Mouse (Mus musculus) stomach, embryonic 14.5 days (tissue): ENCODE data around the gene Apold1. TPM values are rescaled to one million over a fixed set of nuclear protein-coding genes. Genes with fewer than 3 reads are reported as not detected.

Experiments
- ATAC-seq: fragments of 200-750 bp; cut with Nextera tagmentation; 2 replicates; pipeline ENCODE4 v1.8.0; 2017; ENCODE audit warnings: low read depth, moderate TSS enrichment; ENCODE audit not compliant: insufficient number of reproducible peaks, insufficient read depth, low FRiP score
- H3K27ac ChIP-seq: fragments of 300-500 bp; sonication (generic); 2 replicates; pipeline ENCODE4 v1.5.1; 2014; ENCODE audit warnings: mild to moderate bottlenecking, low read length, moderate library complexity, mixed read lengths
- H3K27me3 ChIP-seq: fragments of 300-500 bp; sonication (generic); 2 replicates; pipeline ENCODE4 v1.6.1; 2014; ENCODE audit warnings: low read length, control low read depth, mixed read lengths; ENCODE audit not compliant: control insufficient read depth, insufficient read depth
- H3K36me3 ChIP-seq: fragments of 300-500 bp; sonication (generic); 2 replicates; pipeline ENCODE4 v1.6.1; 2014; ENCODE audit warnings: mild to moderate bottlenecking, control low read depth, low read length, moderate library complexity, mixed read lengths; ENCODE audit not compliant: control insufficient read depth, insufficient read depth
- H3K4me1 ChIP-seq: fragments of 300-500 bp; sonication (generic); 2 replicates; pipeline ENCODE4 v1.6.1; 2014; ENCODE audit warnings: low read length, control low read depth, mixed read lengths; ENCODE audit not compliant: control insufficient read depth, insufficient read depth
- H3K4me2 ChIP-seq: fragments of 300-500 bp; sonication (generic); replicated peaks from 2 replicates; pipeline ENCODE4 v1.6.1; 2014; ENCODE audit warnings: low read depth, low read length, control low read depth
- H3K4me3 ChIP-seq: fragments of 300-500 bp; sonication (generic); 2 replicates; pipeline ENCODE4 v1.5.1; 2014; ENCODE audit warnings: low read depth, low read length, control low read depth
- H3K9ac ChIP-seq: fragments of 300-500 bp; sonication (generic); replicated peaks from 2 replicates; pipeline ENCODE4 v1.6.1; 2014; ENCODE audit warnings: low read depth, mild to moderate bottlenecking, control low read depth, low read length, moderate library complexity, mixed read lengths
- H3K9me3 ChIP-seq: fragments of 300-500 bp; sonication (generic); 2 replicates; pipeline ENCODE4 v1.6.1; 2016; ENCODE audit warnings: low read depth, low read length, control low read depth; ENCODE audit not compliant: control insufficient read depth
- WGBS: fragments of 180-500 bp; shearing (Covaris S2); extraction: QIAGEN DNeasy Blood & Tissue Kit; methylation state at CpG from one replicate; pipeline ENCODE4 v1.1.7; 2014; 5-methylcytosine and 5-hydroxymethylcytosine counted together
- polyA plus RNA-seq: library from polyadenylated mRNA; unstranded; fragments of >200 nt; fragmentation: Nextera tagmentation; extraction: Ambion mirVana; gene quantifications from 2 replicates; pipeline ENCODE4 v1.2.1, GENCODE M21; 2014

Gene Apold1
- polyA plus RNA-seq, 1 experiment from 2014 or later: 4.0 TPM

DNA sequence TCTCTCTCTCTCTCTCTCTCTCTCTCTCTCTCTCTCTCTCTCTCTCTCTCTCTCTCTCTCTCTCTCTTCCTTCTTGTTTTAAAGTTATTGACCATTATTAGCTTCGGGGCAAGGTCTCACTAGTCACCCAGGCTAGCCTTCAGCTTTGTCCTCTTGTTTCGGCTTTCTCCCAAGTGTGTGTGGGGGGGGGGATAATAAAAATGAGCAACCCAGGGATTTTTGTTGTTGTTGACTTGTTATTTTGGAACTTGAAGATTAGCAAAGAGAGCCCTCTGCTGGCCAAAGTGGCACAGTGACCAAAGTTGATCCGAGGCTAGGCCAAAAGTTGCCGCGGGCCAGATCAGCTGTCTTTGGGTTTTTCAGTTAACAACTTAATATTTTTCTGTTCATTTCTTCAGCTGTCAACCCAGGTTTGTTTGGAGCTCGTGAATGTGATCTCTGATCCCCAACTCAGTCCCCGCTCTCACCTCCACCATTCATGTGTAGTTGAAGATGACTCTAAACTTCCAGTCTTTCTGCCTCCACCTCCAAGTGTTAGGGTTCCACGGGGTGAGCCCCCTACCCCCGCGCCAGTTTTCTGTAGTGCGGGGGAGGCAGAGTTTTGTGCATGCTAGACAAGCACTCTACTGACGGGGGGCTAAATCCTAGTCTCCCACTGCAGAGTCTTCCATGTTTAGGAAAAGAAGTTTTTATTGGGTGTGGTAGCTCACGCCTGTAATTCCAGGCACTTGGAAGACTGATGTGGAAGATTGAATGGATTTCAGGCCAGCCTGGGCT, 34.0 kb upstream of the Apold1 start:
- whole genome bisulfite sequencing: 50% methylated on average over 13 of the region's 13 CpGs
- Histone ChIP-seq H3K4me1 (0 out of 2 replicates have a peak, but pooled peaks cover 6% of the 10 kb centered on the region), H3K36me3 (peaks cover 4% of the 10 kb centered on the region; the same call in 1 of the 2 replicates), H3K27me3 (no peaks in the 10 kb centered on the region), H3K4me2 (no peak overlapping the region), H3K27ac (no peak overlapping the region), H3K9me3 (no peaks in the 10 kb centered on the region), H3K9ac (no peak overlapping the region), H3K4me3 (no peak overlapping the region)
- ATAC-seq: no peak

DNA sequence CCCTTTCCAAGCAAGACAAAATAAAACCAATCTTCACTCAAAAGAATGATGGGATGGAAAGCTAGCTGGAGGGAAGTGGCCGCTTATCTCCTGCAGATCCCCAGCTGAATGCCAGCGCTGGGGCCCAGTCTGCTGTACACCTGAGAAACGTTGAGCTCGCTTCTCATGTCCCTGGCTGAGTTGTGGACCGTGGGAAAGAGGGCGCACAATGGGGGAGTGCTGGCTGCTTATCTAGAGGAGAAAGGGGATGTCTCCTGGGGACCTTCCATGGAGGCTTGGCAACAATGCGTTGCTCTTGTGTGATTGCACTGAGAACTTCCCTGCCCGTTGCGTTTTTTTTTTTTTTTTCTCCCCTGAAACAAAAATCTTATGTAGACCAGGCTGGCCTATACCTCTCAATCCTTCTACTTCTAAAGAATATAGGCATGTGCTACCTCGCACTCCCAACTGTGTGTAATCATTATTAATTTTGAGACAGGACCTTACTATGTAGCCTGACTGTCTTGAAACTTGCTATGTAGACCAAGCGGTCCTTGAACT, 32.9 kb upstream of the Apold1 start:
- no peak for ATAC-seq
- no peaks in the 10 kb centered on the region for H3K27me3 ChIP-seq
- no peak overlapping the region for H3K9ac ChIP-seq
- H3K27ac ChIP-seq: no peak overlapping the region
- H3K36me3 ChIP-seq: peaks cover 4% of the 10 kb centered on the region; the same call in 1 of the 2 replicates
- WGBS: 64% methylated on average over 11 of the region's 11 CpGs
- no peak overlapping the region for H3K4me2 ChIP-seq
- 0 out of 2 replicates have a peak, but pooled peaks cover 5% of the 10 kb centered on the region for H3K4me1 ChIP-seq
- H3K9me3 ChIP-seq: no peaks in the 10 kb centered on the region
- H3K4me3 ChIP-seq: no peak overlapping the region

DNA sequence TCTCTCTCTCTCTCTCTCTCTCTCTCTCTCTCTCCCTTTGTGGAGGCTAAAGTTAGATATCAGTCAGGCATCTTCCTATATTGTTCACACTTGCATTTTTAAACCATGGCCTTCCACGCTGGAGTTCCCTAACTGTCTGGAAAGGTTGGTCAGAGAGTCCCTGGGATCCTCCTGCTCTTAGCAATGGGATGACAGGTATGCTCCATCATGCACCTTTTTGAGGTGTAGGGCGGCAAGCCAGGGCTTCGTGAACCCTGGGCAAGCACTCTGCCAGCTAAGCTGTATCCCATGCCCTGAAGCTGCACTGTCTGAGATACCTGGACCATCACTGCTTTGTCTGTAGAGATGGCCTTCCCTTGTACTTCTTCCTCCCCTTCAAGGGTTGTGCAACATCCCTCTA, 32.3 kb upstream of the Apold1 start:
- WGBS: 89% methylated on average over 3 of the region's 3 CpGs
- no peaks in the 10 kb centered on the region for H3K4me1 ChIP-seq
- H3K4me2 ChIP-seq: no peak overlapping the region
- no peaks in the 10 kb centered on the region for H3K9me3 ChIP-seq
- peaks cover 4% of the 10 kb centered on the region; the same call in 1 of the 2 replicates for H3K36me3 ChIP-seq
- no peak overlapping the region for H3K9ac ChIP-seq
- no peaks in the 10 kb centered on the region for H3K27me3 ChIP-seq
- no peak for ATAC-seq
- H3K4me3 ChIP-seq: no peak overlapping the region
- no peak overlapping the region for H3K27ac ChIP-seq

DNA sequence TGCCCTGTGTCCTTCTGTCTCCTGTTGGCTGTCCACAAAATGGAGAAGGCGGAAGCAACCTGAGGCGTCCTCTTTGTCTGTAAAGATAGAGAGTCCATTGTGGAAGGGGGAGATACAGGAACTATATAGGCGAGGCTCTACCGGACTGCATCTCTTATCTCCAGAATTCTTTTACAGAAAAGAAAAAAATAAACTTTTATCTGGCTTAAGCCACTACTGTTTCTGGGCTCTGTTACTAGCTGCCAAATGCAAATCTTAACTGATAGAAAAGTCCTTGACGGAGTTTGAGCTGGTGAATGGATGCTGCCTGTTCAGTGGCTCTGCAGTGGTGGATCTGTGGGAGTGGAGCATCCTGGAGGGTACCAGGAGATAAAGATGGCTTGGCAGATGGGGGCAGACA, 30.2 kb upstream of the Apold1 start:
- Histone ChIP-seq H3K9ac (no peak overlapping the region), H3K4me3 (no peak overlapping the region), H3K27me3 (no peaks in the 10 kb centered on the region), H3K4me1 (no peaks in the 10 kb centered on the region), H3K4me2 (no peak overlapping the region), H3K36me3 (peaks cover 4% of the 10 kb centered on the region; the same call in 1 of the 2 replicates), H3K9me3 (no peaks in the 10 kb centered on the region), H3K27ac (no peak overlapping the region)
- WGBS: 83% methylated on average over 5 of the region's 5 CpGs
- no peak for ATAC-seq

DNA sequence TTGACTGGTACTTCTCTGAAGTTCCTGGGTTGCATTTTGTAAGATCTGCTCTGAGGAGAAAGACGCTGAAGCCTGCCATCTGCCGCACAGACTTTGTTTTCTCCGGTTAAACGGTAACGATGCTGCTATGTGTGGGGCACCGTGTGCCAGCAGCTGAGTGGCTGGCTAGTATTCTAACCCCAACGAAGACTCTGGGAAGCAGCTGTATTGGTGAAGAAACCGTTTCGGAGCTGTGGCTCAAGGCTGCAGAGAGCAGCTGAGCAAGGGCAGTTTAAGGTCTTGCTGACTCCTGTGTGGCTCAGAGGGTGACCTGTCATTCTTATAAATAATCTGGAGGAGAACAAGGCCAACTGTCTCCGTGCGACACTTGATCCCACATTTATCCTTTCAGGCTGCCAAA, 27.5 kb upstream of the Apold1 start:
- Histone ChIP-seq H3K4me2 (no peak overlapping the region), H3K9me3 (no peaks in the 10 kb centered on the region), H3K36me3 (peaks cover 4% of the 10 kb centered on the region; the same call in 1 of the 2 replicates), H3K4me3 (no peak overlapping the region), H3K27me3 (no peaks in the 10 kb centered on the region), H3K9ac (no peak overlapping the region), H3K4me1 (no peaks in the 10 kb centered on the region), H3K27ac (no peak overlapping the region)
- no peak for ATAC-seq
- WGBS: 61% methylated on average over 11 of the region's 11 CpGs

DNA sequence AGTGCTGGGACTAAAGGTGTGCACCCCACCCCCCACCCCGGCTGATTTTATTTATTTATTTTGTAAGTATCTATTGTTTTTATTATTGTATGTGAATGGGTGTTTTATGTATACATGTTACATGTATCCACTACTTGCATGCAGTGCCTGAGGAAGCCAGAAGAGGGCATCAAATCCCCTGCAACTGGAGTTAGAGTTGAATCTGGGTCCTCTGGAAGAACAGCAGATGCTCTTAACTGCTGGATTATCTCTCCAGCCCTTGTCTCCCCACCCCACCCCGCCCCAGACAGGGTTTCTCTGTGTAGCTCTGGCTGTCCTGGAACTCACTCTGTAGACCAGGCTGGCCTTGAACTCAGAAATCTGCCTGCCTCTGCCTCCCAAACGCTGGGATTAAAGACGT, 25.1 kb upstream of the Apold1 start:
- H3K9ac ChIP-seq: no peak overlapping the region
- H3K27me3 ChIP-seq: no peaks in the 10 kb centered on the region
- H3K4me2 ChIP-seq: no peak overlapping the region
- WGBS: 77% methylated on average over 4 of the region's 4 CpGs
- no peak overlapping the region for H3K4me3 ChIP-seq
- no peaks in the 10 kb centered on the region; the same call in 1 of the 2 replicates for H3K4me1 ChIP-seq
- H3K27ac ChIP-seq: no peak overlapping the region
- no peak for ATAC-seq
- H3K36me3 ChIP-seq: peaks cover 4% of the 10 kb centered on the region; the same call in 1 of the 2 replicates
- no peaks in the 10 kb centered on the region for H3K9me3 ChIP-seq

DNA sequence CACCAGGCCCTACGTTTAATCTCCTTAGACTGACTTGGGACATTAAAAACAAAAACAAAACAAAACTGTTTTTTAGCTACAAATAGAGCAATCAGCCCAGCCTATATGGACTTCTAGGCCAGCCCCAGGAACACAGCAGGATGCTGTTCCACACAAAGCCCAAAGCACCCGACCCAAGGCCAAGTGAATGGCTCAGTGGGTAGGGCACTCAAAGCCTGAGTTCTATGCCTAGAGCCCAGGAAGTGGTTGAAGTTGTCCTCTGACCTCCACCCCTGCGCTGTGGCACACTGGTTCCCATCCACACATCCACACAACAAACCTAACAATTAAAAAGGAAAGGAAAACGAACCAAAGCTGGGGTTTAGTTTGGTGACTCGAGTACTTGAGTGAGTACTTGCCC, 20.2 kb upstream of the Apold1 start:
- Histone ChIP-seq H3K4me3 (no peak overlapping the region), H3K27ac (no peak overlapping the region), H3K9me3 (peaks cover 6% of the 10 kb centered on the region; the same call in 1 of the 2 replicates), H3K36me3 (no peaks in the 10 kb centered on the region), H3K9ac (no peak overlapping the region), H3K4me1 (peaks cover 3% of the 10 kb centered on the region; the same call in 1 of the 2 replicates), H3K4me2 (no peak overlapping the region), H3K27me3 (no peaks in the 10 kb centered on the region)
- 60% methylated on average over 5 of the region's 5 CpGs for WGBS
- no peak for ATAC-seq

DNA sequence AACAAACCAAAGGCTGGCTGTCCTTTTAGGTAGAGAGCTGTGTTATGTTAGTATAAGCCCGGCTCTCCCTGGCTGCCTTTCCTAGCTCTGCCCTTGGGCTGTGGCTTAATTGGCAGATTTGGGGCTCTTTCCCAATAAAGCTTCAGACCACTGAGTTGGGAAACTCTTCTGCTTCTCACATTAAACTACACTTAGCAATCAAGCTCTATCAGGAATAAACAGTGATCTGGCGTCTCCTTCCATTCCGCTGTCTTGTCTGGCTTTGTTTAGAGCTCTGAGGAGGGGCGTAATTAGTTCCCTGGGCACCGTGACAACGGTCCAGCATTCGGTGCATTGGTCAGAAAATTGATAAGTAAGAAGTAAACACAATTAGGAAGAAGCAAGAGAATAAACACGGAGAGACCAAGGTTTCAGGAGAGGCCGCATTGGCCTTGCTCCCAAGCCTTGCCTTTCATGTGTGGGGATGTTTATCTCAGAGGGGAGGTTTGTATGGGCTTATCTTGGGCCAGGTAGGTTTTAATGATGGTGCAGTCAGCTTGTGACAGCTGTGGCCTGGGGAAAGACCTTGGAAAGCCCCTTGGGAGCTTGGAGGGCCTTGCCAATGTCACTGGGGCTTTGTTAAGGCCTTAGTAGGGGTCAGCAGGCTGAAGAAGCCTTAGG, 19.5 kb upstream of the Apold1 start:
- Histone ChIP-seq H3K36me3 (no peaks in the 10 kb centered on the region), H3K4me3 (no peak overlapping the region), H3K27ac (no peak overlapping the region), H3K4me2 (no peak overlapping the region), H3K9me3 (peaks cover 6% of the 10 kb centered on the region; the same call in 1 of the 2 replicates), H3K9ac (no peak overlapping the region), H3K4me1 (peaks cover 3% of the 10 kb centered on the region; the same call in 1 of the 2 replicates), H3K27me3 (no peaks in the 10 kb centered on the region)
- WGBS: 39% methylated on average over 9 of the region's 9 CpGs
- ATAC-seq: no peak
